Comparison of ENCODE assay signal across 24 mouse cellular contexts in genomic region chr5:147410585-147410984, GRCm38 (mm10). TPM values are rescaled to one million over a fixed set of nuclear protein-coding genes. Genes with fewer than 3 reads are reported as not detected.
DNase-seq lines count a peak whose midpoint lies in the region; ATAC-seq and TF ChIP-seq lines count a peak whose summit lies in the region.
"Had no signal": no experiment of that assay in that cellular context is flagged by ENCODE, and none has a peak within 500 bp of the region (broad histone marks: within the 10 kb centered on the region; RNA-seq: fewer than 3 reads in every experiment).

No protein-coding gene starts in this region.

- ATAC-seq in granulocyte monocyte progenitor cell, adult 5-6 weeks (replicated peaks; ENCODE audit: poor library complexity, severe bottlenecking), result peak; percentile 50
- no peak for ATAC-seq in cerebellum, adult (ENCODE audit: insufficient number of reproducible peaks, low FRiP score, low TSS enrichment)
- ATAC-seq: forebrain, embryonic 16.5 days had no signal

- no peak for TF ChIP-seq POLR2A in cerebellum, adult 2 months (IDR thresholded peaks at IDR 0.05; ENCODE audit: borderline replicate concordance, insufficient read depth, low read length)

- H3K4me1 ChIP-seq in cerebellum, adult 2 months (ENCODE audit: control insufficient read depth, insufficient read depth, low read length), result no peaks in the 10 kb centered on the region
- H3K4me1 ChIP-seq: forebrain, embryonic 10.5 days; limb, embryonic 13.5 days; liver, embryonic 15.5 days; midbrain, embryonic 12.5 days had no signal

- H3K27me3 ChIP-seq in cerebellum, adult 2 months (ENCODE audit: control insufficient read depth, insufficient read depth, low read length), result no peaks in the 10 kb centered on the region
- H3K27me3 ChIP-seq: limb, embryonic 13.5 days; liver, embryonic 15.5 days; midbrain, embryonic 12.5 days; neural tube, embryonic 15.5 days had no signal

- H3K4me3 ChIP-seq in cerebellum, adult 2 months (replicated peaks; ENCODE audit: insufficient read depth, low read depth, low read length), result no peak overlapping the region
- H3K4me3 ChIP-seq: forebrain, embryonic 10.5 days; limb, embryonic 13.5 days; liver, embryonic 15.5 days; midbrain, embryonic 12.5 days; neural tube, embryonic 15.5 days had no signal

- no peak overlapping the region for H3K27ac ChIP-seq in cerebellum, adult 2 months (ENCODE audit: insufficient read depth, low read length)
- H3K27ac ChIP-seq: forebrain, embryonic 10.5 days; hindbrain, embryonic 14.5 days; limb, embryonic 13.5 days; liver, embryonic 15.5 days; midbrain, embryonic 12.5 days; neural tube, embryonic 15.5 days had no signal

- TF ChIP-seq CTCF in cerebellum, adult 2 months (IDR thresholded peaks at IDR 0.05; ENCODE audit: borderline replicate concordance, insufficient read depth, low read depth, low read length), result no peak

- 86% methylated on average over 6 of the region's 6 CpGs for WGBS in cerebellum, adult 2 months

- peak; percentile 81 for DNase-seq in heart, adult 11 months
- no peak for DNase-seq in heart, postnatal 4 days
- peak; percentile 47 for DNase-seq in testis, postnatal 10 days (ENCODE audit: low spot score)
- no peak for DNase-seq in testis, postnatal 14 days (ENCODE audit: low spot score)
- DNase-seq in spleen, postnatal 36 days (ENCODE audit: low spot score in 2 of 2), result no peak
- no peak for DNase-seq in cerebellum, adult 2 months
- DNase-seq: adrenal gland, postnatal 25 days; cerebellum, postnatal 10 days; gastrocnemius, postnatal 25 days; kidney, adult 2 months; kidney, postnatal 36 days; layer of hippocampus, adult 9-11 months; thymus, adult 18-20 months had no signal

RNA-seq across cellular contexts. Expression of gene Flt3, which starts 10.3 kb away (rescaled TPM):
- not detected for total RNA-seq in heart, postnatal 4 days (2021)
- total RNA-seq in granulocyte monocyte progenitor cell, adult 5-6 weeks (2014; fragmentation: Nextera tagmentation), result 5.3 and 12.4 TPM in 2 replicates
- total RNA-seq in granulocyte monocyte progenitor cell, adult 5-6 weeks (2017), result 4.7 and 7.3 TPM in 2 replicates
- polyA plus RNA-seq in cerebellum, adult 2 months (2012; rRNA removed), result 24.8 and 25.3 TPM in 2 replicates
- total RNA-seq: adrenal gland, postnatal 25 days; gastrocnemius, postnatal 25 days had no signal
- polyA plus RNA-seq: forebrain, embryonic 10.5 days; G1E; heart, embryonic 14.5 days had no signal

RNA-seq across cellular contexts. Expression of gene Pan3, which starts 19.4 kb away (rescaled TPM):
- total RNA-seq in heart, postnatal 4 days (2021), result 10 to 100 TPM; 57.2 to 58.4 TPM
- total RNA-seq in granulocyte monocyte progenitor cell, adult 5-6 weeks (2014; fragmentation: Nextera tagmentation), result 209 and 282 TPM in 2 replicates
- total RNA-seq in granulocyte monocyte progenitor cell, adult 5-6 weeks (2017), result 147 and 198 TPM in 2 replicates
- polyA plus RNA-seq in cerebellum, adult 2 months (2012; rRNA removed), result 97.4 and 105 TPM in 2 replicates

Comparison
In these comparisons a context has a peak if more than half of its experiments do, and no peak if none do; other contexts are left out.
1. DNase-seq: peak in heart, adult 11 months (single experiment) and testis, postnatal 10 days (single experiment); none in heart, postnatal 4 days (single experiment), testis, postnatal 14 days (single experiment), spleen, postnatal 36 days (0 of 2) and cerebellum, adult 2 months (0 of 2).
2. RNA of gene Flt3, which starts 10.3 kb away (total RNA-seq): 4.7 to 12.4 TPM in granulocyte monocyte progenitor cell, adult 5-6 weeks; not detected in heart, postnatal 4 days; every median in the first group is over 4 times any median in the second.